Mouse (Mus musculus) ES-Bruce4 (cell line): ENCODE data around the gene Fam24a.

Source experiments
- CTCF ChIP-seq: IDR thresholded peaks from one replicate; pipeline ENCODE4 v1.8.1; 2011; ENCODE audit warnings: low read depth, low read length
- POLR2A ChIP-seq: IDR thresholded peaks from one replicate; pipeline ENCODE4 v1.8.1; 2011; ENCODE audit warnings: low read length; ENCODE audit not compliant: insufficient read depth

DNA sequence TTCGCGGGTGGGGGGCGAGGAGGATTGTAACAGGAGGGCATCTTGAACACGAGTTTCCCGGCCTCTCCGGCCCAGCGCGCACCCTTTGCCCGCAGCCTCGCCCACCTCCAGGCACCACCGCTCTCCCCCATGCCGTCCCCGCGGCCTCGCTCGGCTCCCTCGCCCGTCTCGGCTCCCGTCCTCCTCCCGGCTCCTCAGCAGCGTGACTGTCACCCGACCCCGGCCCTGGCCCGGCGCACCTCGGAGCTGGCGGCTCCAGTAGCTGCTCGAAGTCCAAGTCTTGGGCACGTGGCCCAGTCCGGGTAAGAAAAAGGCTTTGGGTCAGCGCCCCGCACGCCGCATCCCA lies 28.6 kb downstream of the Fam24a start:
- no peak for TF ChIP-seq CTCF
- no peak for TF ChIP-seq POLR2A
